Mouse (Mus musculus): ENCODE results near the gene Cog2. TPM values are rescaled to one million over a fixed set of nuclear protein-coding genes. Genes with fewer than 3 reads are reported as not detected.

The Cog2 gene
- polyA plus RNA-seq, 1 experiment from 2014 or later, result 40.4 TPM

DNA sequence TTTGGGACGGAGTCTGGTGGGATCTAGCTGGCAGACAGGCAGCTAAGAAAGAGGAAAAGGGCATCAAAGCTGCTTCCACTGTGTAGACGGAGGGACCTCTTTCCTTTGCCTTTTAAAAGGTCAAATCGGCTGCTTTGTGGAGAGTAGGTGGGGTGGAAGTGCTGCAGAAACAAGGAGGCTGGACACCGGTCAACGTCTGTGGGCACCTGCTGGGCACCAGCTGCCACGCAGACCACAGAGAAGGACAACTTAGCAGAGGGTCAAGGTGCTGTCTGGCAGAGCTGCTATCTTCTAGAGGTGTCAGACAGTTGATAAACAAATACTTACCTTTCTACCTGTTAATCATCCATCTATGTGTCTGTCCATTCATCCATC lies 12.3 kb upstream of the Cog2 start:
- Histone ChIP-seq H3K4me2 (replicated peaks; ENCODE audit: low read depth, low read length) (no peak overlapping the region), H3K4me1 (ENCODE audit: insufficient read depth, low read length) (no peaks in the 10 kb centered on the region), H3K27ac (ENCODE audit: low read length) (no peak overlapping the region), H3K36me3 (ENCODE audit: insufficient read depth, low read length) (no peaks in the 10 kb centered on the region), H3K27me3 (ENCODE audit: insufficient read depth, low read length) (0 out of 2 replicates have a peak, but pooled peaks cover 3% of the 10 kb centered on the region), H3K4me3 (ENCODE audit: low read length) (no peak overlapping the region), H3K9ac (replicated peaks; ENCODE audit: low read length) (no peak overlapping the region), H3K9me3 (ENCODE audit: low read length) (0 out of 2 replicates have a peak, but pooled peaks cover 3% of the 10 kb centered on the region)
- WGBS, result 73% methylated on average over 6 of the region's 6 CpGs
- ATAC-seq (ENCODE audit: low FRiP score, low TSS enrichment), result no peak

DNA sequence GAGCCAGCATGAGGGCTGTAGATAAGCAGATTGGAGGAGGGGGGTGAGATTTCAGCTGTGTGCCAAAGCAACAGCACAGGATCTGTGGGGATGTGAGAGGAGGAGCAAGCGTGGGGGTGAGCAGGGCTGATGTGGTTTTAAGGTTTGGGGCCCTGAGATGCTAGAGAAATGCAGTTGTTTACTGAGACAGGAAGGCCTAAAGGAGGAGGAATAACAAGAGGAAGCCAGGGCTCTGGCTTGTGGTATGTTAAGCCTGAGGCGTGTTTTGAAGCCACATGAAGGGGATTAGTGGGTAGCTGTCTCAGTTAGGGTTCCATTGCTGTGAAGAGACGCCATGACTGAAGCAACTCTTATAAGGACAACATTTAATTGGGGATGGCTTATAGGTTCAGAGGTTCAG lies 11.4 kb upstream of the Cog2 start:
- WGBS, result 68% methylated on average over 3 of the region's 3 CpGs
- no peak overlapping the region for H3K4me3 ChIP-seq (ENCODE audit: low read length)
- H3K4me2 ChIP-seq (replicated peaks; ENCODE audit: low read depth, low read length), result no peak overlapping the region
- H3K9me3 ChIP-seq (ENCODE audit: low read length), result no peaks in the 10 kb centered on the region
- H3K36me3 ChIP-seq (ENCODE audit: insufficient read depth, low read length), result no peaks in the 10 kb centered on the region
- no peak overlapping the region for H3K27ac ChIP-seq (ENCODE audit: low read length)
- no peak for ATAC-seq (ENCODE audit: low FRiP score, low TSS enrichment)
- H3K27me3 ChIP-seq (ENCODE audit: insufficient read depth, low read length), result 0 out of 2 replicates have a peak, but pooled peaks cover 3% of the 10 kb centered on the region
- H3K9ac ChIP-seq (replicated peaks; ENCODE audit: low read length), result no peak overlapping the region
- H3K4me1 ChIP-seq (ENCODE audit: insufficient read depth, low read length), result no peaks in the 10 kb centered on the region

GRCm38 (mm10) chr8:124516039-124516438 lies 4.5 kb upstream of the Cog2 start:
- Histone ChIP-seq H3K4me2 (replicated peaks; ENCODE audit: low read depth, low read length) (no peak overlapping the region), H3K4me1 (ENCODE audit: insufficient read depth, low read length) (no peaks in the 10 kb centered on the region), H3K27ac (ENCODE audit: low read length) (no peak overlapping the region), H3K9ac (replicated peaks; ENCODE audit: low read length) (no peak overlapping the region), H3K36me3 (ENCODE audit: insufficient read depth, low read length) (no peaks in the 10 kb centered on the region), H3K4me3 (ENCODE audit: low read length) (no peak overlapping the region), H3K9me3 (ENCODE audit: low read length) (no peaks in the 10 kb centered on the region), H3K27me3 (ENCODE audit: insufficient read depth, low read length) (0 out of 2 replicates have a peak, but pooled peaks cover 3% of the 10 kb centered on the region)
- WGBS, result 64% methylated on average over 3 of the region's 3 CpGs
- ATAC-seq (ENCODE audit: low FRiP score, low TSS enrichment), result no peak

GRCm38 (mm10) chr8:124516525-124516924 lies 4.0 kb upstream of the Cog2 start:
- H3K4me2 ChIP-seq (replicated peaks; ENCODE audit: low read depth, low read length), result no peak overlapping the region
- no peak overlapping the region for H3K4me3 ChIP-seq (ENCODE audit: low read length)
- H3K36me3 ChIP-seq (ENCODE audit: insufficient read depth, low read length), result no peaks in the 10 kb centered on the region
- H3K9me3 ChIP-seq (ENCODE audit: low read length), result no peaks in the 10 kb centered on the region
- no peak overlapping the region for H3K27ac ChIP-seq (ENCODE audit: low read length)
- H3K9ac ChIP-seq (replicated peaks; ENCODE audit: low read length), result no peak overlapping the region
- H3K4me1 ChIP-seq (ENCODE audit: insufficient read depth, low read length), result peaks cover 3% of the 10 kb centered on the region
- no peak for ATAC-seq (ENCODE audit: low FRiP score, low TSS enrichment)
- H3K27me3 ChIP-seq (ENCODE audit: insufficient read depth, low read length), result 0 out of 2 replicates have a peak, but pooled peaks cover 2% of the 10 kb centered on the region
- 67% methylated on average over 6 of the region's 6 CpGs for WGBS

- no peak overlapping the region for H3K9ac ChIP-seq (replicated peaks; ENCODE audit: low read length)
- ATAC-seq (ENCODE audit: low FRiP score, low TSS enrichment), result no peak
- no peaks in the 10 kb centered on the region for H3K27me3 ChIP-seq (ENCODE audit: insufficient read depth, low read length)
- peaks cover 9% of the 10 kb centered on the region for H3K4me1 ChIP-seq (ENCODE audit: insufficient read depth, low read length)
- H3K4me2 ChIP-seq (replicated peaks; ENCODE audit: low read depth, low read length), result no peak overlapping the region
- no peaks in the 10 kb centered on the region for H3K9me3 ChIP-seq (ENCODE audit: low read length)
- no peak overlapping the region for H3K4me3 ChIP-seq (ENCODE audit: low read length)
- 64% methylated on average over 6 of the region's 6 CpGs for WGBS
- no peaks in the 10 kb centered on the region for H3K36me3 ChIP-seq (ENCODE audit: insufficient read depth, low read length)
- no peak overlapping the region for H3K27ac ChIP-seq (ENCODE audit: low read length)
Observed at GRCm38 (mm10) chr8:124517142-124517541, 3.4 kb upstream of the Cog2 start.

GRCm38 (mm10) chr8:124521946-124522345 lies 1.4 kb downstream of the Cog2 start:
- no peak for ATAC-seq (ENCODE audit: low FRiP score, low TSS enrichment)
- peaks cover 11% of the 10 kb centered on the region for H3K4me1 ChIP-seq (ENCODE audit: insufficient read depth, low read length)
- no peak overlapping the region for H3K4me3 ChIP-seq (ENCODE audit: low read length)
- H3K4me2 ChIP-seq (replicated peaks; ENCODE audit: low read depth, low read length), result peak overlapping the region; percentile 89
- peaks cover 11% of the 10 kb centered on the region; the same call in 1 of the 2 replicates for H3K36me3 ChIP-seq (ENCODE audit: insufficient read depth, low read length)
- H3K27me3 ChIP-seq (ENCODE audit: insufficient read depth, low read length), result no peaks in the 10 kb centered on the region
- 87% methylated on average over 6 of the region's 6 CpGs for WGBS
- no peaks in the 10 kb centered on the region for H3K9me3 ChIP-seq (ENCODE audit: low read length)
- no peak overlapping the region for H3K27ac ChIP-seq (ENCODE audit: low read length)
- no peak overlapping the region for H3K9ac ChIP-seq (replicated peaks; ENCODE audit: low read length)

- WGBS, result 95% methylated on average over 11 of the region's 11 CpGs
- no peak overlapping the region for H3K27ac ChIP-seq (ENCODE audit: low read length)
- H3K36me3 ChIP-seq (ENCODE audit: insufficient read depth, low read length), result peaks cover 29% of the 10 kb centered on the region
- no peaks in the 10 kb centered on the region for H3K27me3 ChIP-seq (ENCODE audit: insufficient read depth, low read length)
- no peak overlapping the region for H3K4me3 ChIP-seq (ENCODE audit: low read length)
- no peaks in the 10 kb centered on the region for H3K9me3 ChIP-seq (ENCODE audit: low read length)
- H3K9ac ChIP-seq (replicated peaks; ENCODE audit: low read length), result no peak overlapping the region
- ATAC-seq (ENCODE audit: low FRiP score, low TSS enrichment), result no peak
- no peak overlapping the region for H3K4me2 ChIP-seq (replicated peaks; ENCODE audit: low read depth, low read length)
- H3K4me1 ChIP-seq (ENCODE audit: insufficient read depth, low read length), result peaks cover 10% of the 10 kb centered on the region
Observed at GRCm38 (mm10) chr8:124526261-124526660, 5.7 kb downstream of the Cog2 start.

- Histone ChIP-seq H3K9me3 (ENCODE audit: low read length) (no peaks in the 10 kb centered on the region), H3K27ac (ENCODE audit: low read length) (no peak overlapping the region), H3K27me3 (ENCODE audit: insufficient read depth, low read length) (no peaks in the 10 kb centered on the region), H3K4me3 (ENCODE audit: low read length) (no peak overlapping the region), H3K9ac (replicated peaks; ENCODE audit: low read length) (no peak overlapping the region), H3K36me3 (ENCODE audit: insufficient read depth, low read length) (peaks cover 45% of the 10 kb centered on the region), H3K4me2 (replicated peaks; ENCODE audit: low read depth, low read length) (no peak overlapping the region), H3K4me1 (ENCODE audit: insufficient read depth, low read length) (no peaks in the 10 kb centered on the region)
- 90% methylated on average over 14 of the region's 14 CpGs for WGBS
- ATAC-seq (ENCODE audit: low FRiP score, low TSS enrichment), result no peak
Observed at GRCm38 (mm10) chr8:124530076-124530475, 9.5 kb downstream of the Cog2 start.

- WGBS, result 88% methylated on average over 7 of the region's 7 CpGs
- H3K9me3 ChIP-seq (ENCODE audit: low read length), result no peaks in the 10 kb centered on the region
- no peak overlapping the region for H3K9ac ChIP-seq (replicated peaks; ENCODE audit: low read length)
- H3K4me2 ChIP-seq (replicated peaks; ENCODE audit: low read depth, low read length), result no peak overlapping the region
- H3K27ac ChIP-seq (ENCODE audit: low read length), result no peak overlapping the region
- H3K27me3 ChIP-seq (ENCODE audit: insufficient read depth, low read length), result no peaks in the 10 kb centered on the region
- peaks cover 48% of the 10 kb centered on the region for H3K36me3 ChIP-seq (ENCODE audit: insufficient read depth, low read length)
- ATAC-seq (ENCODE audit: low FRiP score, low TSS enrichment), result no peak
- no peak overlapping the region for H3K4me3 ChIP-seq (ENCODE audit: low read length)
- H3K4me1 ChIP-seq (ENCODE audit: insufficient read depth, low read length), result no peaks in the 10 kb centered on the region
Observed at GRCm38 (mm10) chr8:124530556-124530955, 10.0 kb downstream of the Cog2 start.

DNA sequence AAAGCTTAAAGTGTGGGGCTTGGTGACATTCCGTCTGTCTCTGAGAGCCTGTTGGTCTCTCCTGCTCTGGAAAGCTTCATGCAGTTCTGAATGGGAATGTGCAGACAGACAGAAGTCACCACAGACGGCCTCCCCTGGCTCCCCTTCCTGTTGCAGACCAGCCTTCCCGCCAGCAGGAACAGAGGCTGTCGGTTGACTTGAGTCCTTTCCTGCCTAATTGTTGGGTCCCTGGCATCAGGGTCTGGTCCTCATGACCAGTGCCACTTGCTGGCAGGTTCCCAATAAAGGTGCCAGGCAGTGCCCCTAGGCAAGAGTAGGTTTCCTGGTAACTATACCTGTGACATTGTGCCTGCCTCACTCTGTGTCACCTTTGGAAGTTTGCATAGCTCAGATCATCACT lies 10.4 kb downstream of the Cog2 start:
- Histone ChIP-seq H3K9ac (replicated peaks; ENCODE audit: low read length) (no peak overlapping the region), H3K27me3 (ENCODE audit: insufficient read depth, low read length) (no peaks in the 10 kb centered on the region)
- 72% methylated on average over 4 of the region's 4 CpGs for WGBS

More for the DNA sequence above, 10.4 kb downstream of the Cog2 start:
- Histone ChIP-seq H3K36me3 (ENCODE audit: insufficient read depth, low read length) (peaks cover 48% of the 10 kb centered on the region), H3K4me2 (replicated peaks; ENCODE audit: low read depth, low read length) (no peak overlapping the region), H3K4me3 (ENCODE audit: low read length) (no peak overlapping the region), H3K9me3 (ENCODE audit: low read length) (no peaks in the 10 kb centered on the region), H3K27ac (ENCODE audit: low read length) (no peak overlapping the region), H3K4me1 (ENCODE audit: insufficient read depth, low read length) (no peaks in the 10 kb centered on the region)
- no peak for ATAC-seq (ENCODE audit: low FRiP score, low TSS enrichment)
